In genomic region chr14:72603194-72603521, GRCm38 (mm10) we compare ENCODE assay signal across 7 mouse cellular contexts.
A peak's percentile ranks its signal among the peaks of the same experiment; 100 is the strongest.
DNase-seq lines count a peak whose midpoint lies in the region; ATAC-seq and TF ChIP-seq lines count a peak whose summit lies in the region.

No protein-coding gene starts in this region.

- peak overlapping the region; percentile 45 for H3K4me3 ChIP-seq in lung, postnatal 0 days (ENCODE audit: low read depth, low read length)
- H3K4me3 ChIP-seq in forebrain, embryonic 10.5 days: peak overlapping the region; percentile 60
- H3K4me3 ChIP-seq in limb, embryonic 13.5 days: peak overlapping the region; percentile 55
- H3K4me3 ChIP-seq in stomach, embryonic 14.5 days (ENCODE audit: low read depth, low read length): peak overlapping the region; percentile 52

- DNase-seq in lung, postnatal 0 days (ENCODE audit: low spot score): no peak
- no peak for DNase-seq in lung, postnatal 36 days
- DNase-seq in forebrain, embryonic 10.5 days (ENCODE audit: extremely low spot score, low spot score): no peak
- no peak for DNase-seq in embryo, embryonic 11 days
- no peak for DNase-seq in embryo, embryonic 10.5 days (ENCODE audit: low spot score)

- no peaks in the 10 kb centered on the region for H3K36me3 ChIP-seq in lung, postnatal 0 days (ENCODE audit: insufficient read depth, low read length)
- H3K36me3 ChIP-seq in forebrain, embryonic 10.5 days (replicated peaks): peaks cover 3% of the 10 kb centered on the region; the same call in 1 of the 2 replicates
- peaks cover 4% of the 10 kb centered on the region for H3K36me3 ChIP-seq in limb, embryonic 13.5 days
- H3K36me3 ChIP-seq in stomach, embryonic 14.5 days (ENCODE audit: control insufficient read depth, insufficient read depth, low read length): no peaks in the 10 kb centered on the region

- H3K9me3 ChIP-seq in lung, postnatal 0 days (ENCODE audit: low read length): no peaks in the 10 kb centered on the region
- no peaks in the 10 kb centered on the region for H3K9me3 ChIP-seq in forebrain, embryonic 10.5 days
- no peaks in the 10 kb centered on the region for H3K9me3 ChIP-seq in limb, embryonic 13.5 days
- no peaks in the 10 kb centered on the region for H3K9me3 ChIP-seq in stomach, embryonic 14.5 days (ENCODE audit: control insufficient read depth, low read depth, low read length)

- H3K27ac ChIP-seq in lung, postnatal 0 days (ENCODE audit: low read length): peak overlapping the region; percentile 66
- peak overlapping the region; percentile 89 for H3K27ac ChIP-seq in forebrain, embryonic 10.5 days
- H3K27ac ChIP-seq in limb, embryonic 13.5 days: peak overlapping the region; percentile 76
- H3K27ac ChIP-seq in stomach, embryonic 14.5 days (ENCODE audit: low read length): peak overlapping the region; percentile 81

- H3K4me2 ChIP-seq in lung, postnatal 0 days (replicated peaks; ENCODE audit: low read depth, low read length): peak overlapping the region; percentile 50
- peak overlapping the region; percentile 73 for H3K4me2 ChIP-seq in limb, embryonic 13.5 days (replicated peaks)
- H3K4me2 ChIP-seq in stomach, embryonic 14.5 days (replicated peaks; ENCODE audit: low read depth, low read length): peak overlapping the region; percentile 76

- peaks cover 8% of the 10 kb centered on the region; the same call in 1 of the 2 replicates for H3K4me1 ChIP-seq in lung, postnatal 0 days (ENCODE audit: insufficient read depth, low read depth, low read length)
- H3K4me1 ChIP-seq in forebrain, embryonic 10.5 days: peaks cover 21% of the 10 kb centered on the region
- peaks cover 22% of the 10 kb centered on the region for H3K4me1 ChIP-seq in limb, embryonic 13.5 days
- H3K4me1 ChIP-seq in stomach, embryonic 14.5 days (ENCODE audit: control insufficient read depth, insufficient read depth, low read length): peaks cover 9% of the 10 kb centered on the region

- TF ChIP-seq CTCF in lung, postnatal 0 days (IDR thresholded peaks at IDR 0.05): no peak

- no peak for ATAC-seq in lung, postnatal 0 days
- no peak for ATAC-seq in limb, embryonic 13.5 days (ENCODE audit: low FRiP score, low read depth)
- no peak for ATAC-seq in stomach, embryonic 14.5 days (ENCODE audit: insufficient number of reproducible peaks, insufficient read depth, low FRiP score, low read depth)

- H3K9ac ChIP-seq in lung, postnatal 0 days (replicated peaks; ENCODE audit: low read depth): peak overlapping the region; percentile 57
- peak overlapping the region; percentile 69 for H3K9ac ChIP-seq in limb, embryonic 13.5 days
- H3K9ac ChIP-seq in stomach, embryonic 14.5 days (replicated peaks; ENCODE audit: low read depth, low read length): peak overlapping the region; percentile 54

- no peaks in the 10 kb centered on the region for H3K27me3 ChIP-seq in lung, postnatal 0 days (replicated peaks; ENCODE audit: insufficient read depth, low read length)
- H3K27me3 ChIP-seq in forebrain, embryonic 10.5 days (ENCODE audit: poor library complexity, severe bottlenecking): no peaks in the 10 kb centered on the region
- H3K27me3 ChIP-seq in limb, embryonic 13.5 days: no peaks in the 10 kb centered on the region
- H3K27me3 ChIP-seq in stomach, embryonic 14.5 days (ENCODE audit: control insufficient read depth, insufficient read depth, low read length): no peaks in the 10 kb centered on the region

- no peak for TF ChIP-seq EP300 in lung, postnatal 0 days (IDR thresholded peaks at IDR 0.05)

- WGBS in lung, postnatal 0 days: 1% methylated on average over 8 of the region's 8 CpGs
- 3% methylated on average over 8 of the region's 8 CpGs for WGBS in forebrain, embryonic 10.5 days
- 1% methylated on average over 8 of the region's 8 CpGs for WGBS in limb, embryonic 13.5 days
- 2% methylated on average over 8 of the region's 8 CpGs for WGBS in stomach, embryonic 14.5 days
